Mouse (Mus musculus) liver, postnatal 0 days (tissue): ENCODE measurements at regions not wholly inside any gene's neighbourhood (a gene's known extent, or its start where the extent isn't known, plus 50 kb on each side); places are given as distances from the start of the nearest gene placed in this dataset.

Source experiments
- CTCF ChIP-seq: sonication (generic); IDR thresholded peaks from 2 replicates; pipeline ENCODE4 v1.5.1; 2016; ENCODE audit warnings: antibody characterized with exemption, low read depth
- EP300 ChIP-seq: IDR thresholded peaks from 2 replicates; pipeline ENCODE4 v1.6.1; 2016; ENCODE audit warnings: antibody characterized with exemption, low read depth, mild to moderate bottlenecking

GRCm38 (mm10) chr3:21841506-21841905 is 234.9 kb upstream of the Tbl1xr1 start:
- TF ChIP-seq CTCF (no peak), EP300 (no peak)
